Mouse (Mus musculus): ENCODE data around the gene Armcx4. TPM values are rescaled to one million over a fixed set of nuclear protein-coding genes. Genes with fewer than 3 reads are reported as not detected.

Gene Armcx4
- 0.28 and 0.39 TPM in 2 replicates for polyA plus RNA-seq (2012; rRNA removed)

- DNase-seq (ENCODE audit: low read depth in 1 of 2, low spot score in 2 of 2) = peak in 1 of 2 experiments; percentile 3
- WGBS = 27% methylated on average over 33 of the region's 33 CpGs
These were observed at the start of gene Armcx4 for GRCm38 (mm10) chrX:134686267-134686666. Armcx4 (plus strand) TSS chrX:134686519.

GRCm38 (mm10) chrX:134641000-134641760, 45.1 kb upstream of the Armcx4 start:
- H3K4me3 ChIP-seq (ENCODE audit: extremely low read depth, insufficient read depth, insufficient read length) = no peak overlapping the region
- no peak for DNase-seq (ENCODE audit: low read depth in 1 of 2, low spot score in 2 of 2)
- H3K27me3 ChIP-seq (ENCODE audit: control insufficient read depth, insufficient read depth, low read length) = no peaks in the 10 kb centered on the region
- TF ChIP-seq CTCF (IDR thresholded peaks at IDR 0.05; ENCODE audit: extremely low read depth, insufficient read depth, insufficient read length, insufficient replicate concordance) (no peak), POLR2A (IDR thresholded peaks at IDR 0.05; ENCODE audit: low read depth, low read length) (no peak)
- H3K4me1 ChIP-seq (ENCODE audit: control insufficient read depth, insufficient read depth, insufficient read length) = no peaks in the 10 kb centered on the region
- H3K36me3 ChIP-seq (ENCODE audit: control insufficient read depth, insufficient read depth, low read length) = no peaks in the 10 kb centered on the region
- WGBS = 31% methylated on average over 10 of the region's 10 CpGs
- H3K27ac ChIP-seq (ENCODE audit: insufficient read depth, low read length) = no peak overlapping the region

More at GRCm38 (mm10) chrX:134686267-134686666, at the start of gene Armcx4:
- no peaks in the 10 kb centered on the region for H3K36me3 ChIP-seq (ENCODE audit: control insufficient read depth, insufficient read depth, low read length)
- H3K27me3 ChIP-seq (ENCODE audit: control insufficient read depth, insufficient read depth, low read length) = no peaks in the 10 kb centered on the region
- TF ChIP-seq POLR2A (IDR thresholded peaks at IDR 0.05; ENCODE audit: low read depth, low read length) (no peak), CTCF (IDR thresholded peaks at IDR 0.05; ENCODE audit: extremely low read depth, insufficient read depth, insufficient read length, insufficient replicate concordance) (no peak)
- H3K4me1 ChIP-seq (ENCODE audit: control insufficient read depth, insufficient read depth, insufficient read length) = no peaks in the 10 kb centered on the region
- peak within 1 kb of the TSS; percentile 65 for H3K4me3 ChIP-seq (ENCODE audit: extremely low read depth, insufficient read depth, insufficient read length)
- H3K27ac ChIP-seq (ENCODE audit: insufficient read depth, low read length) = no peak within 1 kb of the TSS

GRCm38 (mm10) chrX:134646338-134646737, 40.0 kb upstream of the Armcx4 start:
- Histone ChIP-seq H3K27ac (ENCODE audit: insufficient read depth, low read length) (no peak overlapping the region), H3K36me3 (ENCODE audit: control insufficient read depth, insufficient read depth, low read length) (no peaks in the 10 kb centered on the region), H3K4me1 (ENCODE audit: control insufficient read depth, insufficient read depth, insufficient read length) (no peaks in the 10 kb centered on the region), H3K27me3 (ENCODE audit: control insufficient read depth, insufficient read depth, low read length) (no peaks in the 10 kb centered on the region), H3K4me3 (ENCODE audit: extremely low read depth, insufficient read depth, insufficient read length) (no peak overlapping the region)
- no peak for DNase-seq (ENCODE audit: low read depth in 1 of 2, low spot score in 2 of 2)
- 87% methylated on average over 1 of the region's 1 CpGs for WGBS
- TF ChIP-seq POLR2A (IDR thresholded peaks at IDR 0.05; ENCODE audit: low read depth, low read length) = no peak
- no peak for TF ChIP-seq CTCF (IDR thresholded peaks at IDR 0.05; ENCODE audit: extremely low read depth, insufficient read depth, insufficient read length, insufficient replicate concordance)

GRCm38 (mm10) chrX:134647421-134647820, 38.9 kb upstream of the Armcx4 start:
- 66% methylated on average over 8 of the region's 8 CpGs for whole genome bisulfite sequencing
- no peak for TF ChIP-seq CTCF (IDR thresholded peaks at IDR 0.05; ENCODE audit: extremely low read depth, insufficient read depth, insufficient read length, insufficient replicate concordance)
- no peak for TF ChIP-seq POLR2A (IDR thresholded peaks at IDR 0.05; ENCODE audit: low read depth, low read length)
- Histone ChIP-seq H3K4me1 (ENCODE audit: control insufficient read depth, insufficient read depth, insufficient read length) (no peaks in the 10 kb centered on the region), H3K4me3 (ENCODE audit: extremely low read depth, insufficient read depth, insufficient read length) (no peak overlapping the region), H3K27ac (ENCODE audit: insufficient read depth, low read length) (no peak overlapping the region), H3K36me3 (ENCODE audit: control insufficient read depth, insufficient read depth, low read length) (no peaks in the 10 kb centered on the region), H3K27me3 (ENCODE audit: control insufficient read depth, insufficient read depth, low read length) (no peaks in the 10 kb centered on the region)
- no peak for DNase-seq (ENCODE audit: low read depth in 1 of 2, low spot score in 2 of 2)

GRCm38 (mm10) chrX:134648031-134648692, 38.2 kb upstream of the Armcx4 start:
- no peaks in the 10 kb centered on the region for H3K4me1 ChIP-seq (ENCODE audit: control insufficient read depth, insufficient read depth, insufficient read length)
- DNase-seq (ENCODE audit: low read depth in 1 of 2, low spot score in 2 of 2) = peak; percentile 52 to 56
- H3K36me3 ChIP-seq (ENCODE audit: control insufficient read depth, insufficient read depth, low read length) = no peaks in the 10 kb centered on the region
- 21% methylated on average over 11 of the region's 11 CpGs for WGBS
- no peaks in the 10 kb centered on the region for H3K27me3 ChIP-seq (ENCODE audit: control insufficient read depth, insufficient read depth, low read length)
- TF ChIP-seq POLR2A (IDR thresholded peaks at IDR 0.05; ENCODE audit: low read depth, low read length) = no peak
- no peak for TF ChIP-seq CTCF (IDR thresholded peaks at IDR 0.05; ENCODE audit: extremely low read depth, insufficient read depth, insufficient read length, insufficient replicate concordance)
- no peak overlapping the region for H3K27ac ChIP-seq (ENCODE audit: insufficient read depth, low read length)
- H3K4me3 ChIP-seq (ENCODE audit: extremely low read depth, insufficient read depth, insufficient read length) = no peak overlapping the region

GRCm38 (mm10) chrX:134652061-134652460, 34.3 kb upstream of the Armcx4 start:
- H3K27ac ChIP-seq (ENCODE audit: insufficient read depth, low read length) = no peak overlapping the region
- TF ChIP-seq CTCF (IDR thresholded peaks at IDR 0.05; ENCODE audit: extremely low read depth, insufficient read depth, insufficient read length, insufficient replicate concordance) = no peak
- TF ChIP-seq POLR2A (IDR thresholded peaks at IDR 0.05; ENCODE audit: low read depth, low read length) = no peak
- WGBS = 60% methylated on average over 1 of the region's 1 CpGs

More at GRCm38 (mm10) chrX:134652061-134652460, 34.3 kb upstream of the Armcx4 start:
- H3K4me1 ChIP-seq (ENCODE audit: control insufficient read depth, insufficient read depth, insufficient read length) = no peaks in the 10 kb centered on the region
- H3K27me3 ChIP-seq (ENCODE audit: control insufficient read depth, insufficient read depth, low read length) = no peaks in the 10 kb centered on the region
- no peak overlapping the region for H3K4me3 ChIP-seq (ENCODE audit: extremely low read depth, insufficient read depth, insufficient read length)
- no peak for DNase-seq (ENCODE audit: low read depth in 1 of 2, low spot score in 2 of 2)
- H3K36me3 ChIP-seq (ENCODE audit: control insufficient read depth, insufficient read depth, low read length) = no peaks in the 10 kb centered on the region

All from spleen, adult 2 months (tissue).